ENCODE assay signal across 8 mouse cellular contexts in genomic region chr2:168252639-168253292, GRCm38 (mm10). TPM values are rescaled to one million over a fixed set of nuclear protein-coding genes. Genes with fewer than 3 reads are reported as not detected.
DNase-seq lines count a peak whose midpoint lies in the region; ATAC-seq and TF ChIP-seq lines count a peak whose summit lies in the region.
"Had no signal": no experiment of that assay in that cellular context is flagged by ENCODE, and none has a peak within 500 bp of the region (broad histone marks: within the 10 kb centered on the region; RNA-seq: fewer than 3 reads in every experiment).

No protein-coding gene starts in this region.

- TF ChIP-seq EP300 in ES-Bruce4 (IDR thresholded peaks at IDR 0.05; ENCODE audit: insufficient read depth, low read depth, low read length): no peak

- H3K27me3 ChIP-seq in ES-Bruce4 (ENCODE audit: control insufficient read depth, insufficient read depth, low read length, poor library complexity, severe bottlenecking): no peaks in the 10 kb centered on the region
- H3K27me3 ChIP-seq in forebrain, embryonic 10.5 days (ENCODE audit: poor library complexity, severe bottlenecking): peaks cover 18% of the 10 kb centered on the region; the same call in 1 of the 2 replicates
- H3K27me3 ChIP-seq in midbrain, embryonic 12.5 days: peaks cover 16% of the 10 kb centered on the region; the same call in 1 of the 2 replicates

- peak; percentile 79 for TF ChIP-seq CTCF in ES-Bruce4 (IDR thresholded peaks at IDR 0.05; ENCODE audit: low read depth, low read length)

- no peak overlapping the region for H3K9ac ChIP-seq in ES-Bruce4 (ENCODE audit: low read depth, poor library complexity, severe bottlenecking)
- H3K9ac ChIP-seq in midbrain, embryonic 12.5 days (replicated peaks): no peak overlapping the region
- H3K9ac ChIP-seq: heart, embryonic 13.5 days had no signal

- H3K9me3 ChIP-seq in ES-Bruce4 (replicated peaks; ENCODE audit: control insufficient read depth, insufficient read depth, low read length, poor library complexity, severe bottlenecking): no peaks in the 10 kb centered on the region
- no peaks in the 10 kb centered on the region for H3K9me3 ChIP-seq in forebrain, embryonic 10.5 days
- H3K9me3 ChIP-seq in midbrain, embryonic 12.5 days: no peaks in the 10 kb centered on the region
- H3K9me3 ChIP-seq: heart, embryonic 13.5 days had no signal

- WGBS in forebrain, embryonic 10.5 days: 13% methylated on average over 16 of the region's 16 CpGs
- 18% methylated on average over 16 of the region's 16 CpGs for WGBS in midbrain, embryonic 12.5 days

- no peak for TF ChIP-seq POLR2A in ES-Bruce4 (IDR thresholded peaks at IDR 0.05; ENCODE audit: insufficient read depth, low read length)

- no peak for ATAC-seq in midbrain, embryonic 12.5 days (ENCODE audit: low FRiP score, low read depth)

- peak; percentile 60 to 61 for DNase-seq in B cell, adult 2 months
- peak; percentile 76 for DNase-seq in forebrain, embryonic 10.5 days (ENCODE audit: extremely low spot score, low spot score)
- peak; percentile 27 for DNase-seq in kidney, postnatal 14 days
- DNase-seq in thymus, postnatal 36 days: peak; percentile 28
- no peak for DNase-seq in cerebellum, postnatal 36 days

- H3K36me3 ChIP-seq in ES-Bruce4 (ENCODE audit: control insufficient read depth, insufficient read depth, low read length, poor library complexity, severe bottlenecking): no peaks in the 10 kb centered on the region
- no peaks in the 10 kb centered on the region for H3K36me3 ChIP-seq in forebrain, embryonic 10.5 days (replicated peaks)
- H3K36me3 ChIP-seq in midbrain, embryonic 12.5 days: no peaks in the 10 kb centered on the region
- H3K36me3 ChIP-seq: heart, embryonic 13.5 days had no signal

- peak overlapping the region; percentile 34 for H3K4me2 ChIP-seq in midbrain, embryonic 12.5 days (replicated peaks)
- H3K4me2 ChIP-seq: heart, embryonic 13.5 days had no signal

- H3K27ac ChIP-seq in ES-Bruce4 (ENCODE audit: insufficient read depth, low read length): no peak overlapping the region
- H3K27ac ChIP-seq in forebrain, embryonic 10.5 days: peak overlapping the region; percentile 80
- H3K27ac ChIP-seq in midbrain, embryonic 12.5 days (replicated peaks): no peak overlapping the region
- H3K27ac ChIP-seq: heart, embryonic 13.5 days had no signal

- peaks cover 2% of the 10 kb centered on the region for H3K4me1 ChIP-seq in ES-Bruce4 (ENCODE audit: control insufficient read depth, insufficient read depth, low read length)
- H3K4me1 ChIP-seq in forebrain, embryonic 10.5 days: peaks cover 13% of the 10 kb centered on the region
- no peaks in the 10 kb centered on the region for H3K4me1 ChIP-seq in midbrain, embryonic 12.5 days
- H3K4me1 ChIP-seq: heart, embryonic 13.5 days had no signal

- H3K4me3 ChIP-seq in ES-Bruce4 (ENCODE audit: low read depth, low read length): peak overlapping the region; percentile 66
- peak overlapping the region; percentile 44 for H3K4me3 ChIP-seq in forebrain, embryonic 10.5 days
- H3K4me3 ChIP-seq in midbrain, embryonic 12.5 days: no peak overlapping the region
- H3K4me3 ChIP-seq: heart, embryonic 13.5 days had no signal

RNA-seq across cellular contexts. Expression of gene Mocs3, which starts 22.3 kb away (rescaled TPM):
- 3.2 and 3.4 TPM in 2 replicates for polyA plus RNA-seq in ES-Bruce4 (2011; ENCODE audit: insufficient read depth, insufficient read length, low read depth, missing spikeins)
- polyA plus RNA-seq in forebrain, embryonic 10.5 days (2016; fragmentation: Nextera tagmentation; extraction: Ambion mirVana): 5.2 and 6.4 TPM in 2 replicates
- 11.3 and 11.7 TPM in 2 replicates for polyA plus RNA-seq in midbrain, embryonic 12.5 days (2016; fragmentation: Nextera tagmentation; extraction: Ambion mirVana)

RNA-seq across cellular contexts. Expression of gene Dpm1, which starts 22.4 kb away (rescaled TPM):
- polyA plus RNA-seq in ES-Bruce4 (2011; ENCODE audit: insufficient read depth, insufficient read length, low read depth, missing spikeins): 54.7 and 64.7 TPM in 2 replicates
- 70.9 and 77.6 TPM in 2 replicates for polyA plus RNA-seq in forebrain, embryonic 10.5 days (2016; fragmentation: Nextera tagmentation; extraction: Ambion mirVana)
- 87.5 and 99.0 TPM in 2 replicates for polyA plus RNA-seq in midbrain, embryonic 12.5 days (2016; fragmentation: Nextera tagmentation; extraction: Ambion mirVana)

RNA-seq across cellular contexts. Expression of gene Gm20716, which starts 22.6 kb away (rescaled TPM):
- polyA plus RNA-seq in ES-Bruce4 (2011; ENCODE audit: insufficient read depth, insufficient read length, low read depth, missing spikeins): 58.3 and 67.8 TPM in 2 replicates
- 18.5 and 20.7 TPM in 2 replicates for polyA plus RNA-seq in forebrain, embryonic 10.5 days (2016; fragmentation: Nextera tagmentation; extraction: Ambion mirVana)
- 23.6 and 24.7 TPM in 2 replicates for polyA plus RNA-seq in midbrain, embryonic 12.5 days (2016; fragmentation: Nextera tagmentation; extraction: Ambion mirVana)

RNA-seq across cellular contexts. Expression of gene Kcng1, which starts 28.8 kb away (rescaled TPM):
- polyA plus RNA-seq in ES-Bruce4 (2011; ENCODE audit: insufficient read depth, insufficient read length, low read depth, missing spikeins): 0.70 and 0.78 TPM in 2 replicates
- 2.6 and 2.7 TPM in 2 replicates for polyA plus RNA-seq in forebrain, embryonic 10.5 days (2016; fragmentation: Nextera tagmentation; extraction: Ambion mirVana)
- polyA plus RNA-seq in midbrain, embryonic 12.5 days (2016; fragmentation: Nextera tagmentation; extraction: Ambion mirVana): 2.3 and 3.2 TPM in 2 replicates

RNA-seq across cellular contexts. Expression of gene Adnp, which starts 45.9 kb away (rescaled TPM):
- polyA plus RNA-seq in ES-Bruce4 (2011; ENCODE audit: insufficient read depth, insufficient read length, low read depth, missing spikeins): 72.7 and 87.5 TPM in 2 replicates
- polyA plus RNA-seq in forebrain, embryonic 10.5 days (2016; fragmentation: Nextera tagmentation; extraction: Ambion mirVana): 2.4 and 3.7 TPM in 2 replicates
- polyA plus RNA-seq in midbrain, embryonic 12.5 days (2016; fragmentation: Nextera tagmentation; extraction: Ambion mirVana): 7.5 and 8.7 TPM in 2 replicates

Comparison
In these comparisons a context has a peak if more than half of its experiments do, and no peak if none do; other contexts are left out.
1. DNase-seq: peak in B cell, adult 2 months (2 of 2), forebrain, embryonic 10.5 days (single experiment), kidney, postnatal 14 days (single experiment) and thymus, postnatal 36 days (2 of 2); none in cerebellum, postnatal 36 days (0 of 2).